Mouse (Mus musculus) adrenal gland, adult 8-10 months (tissue): ENCODE measurements around the gene Fgfr3. TPM values are rescaled to one million over a fixed set of nuclear protein-coding genes. Genes with fewer than 3 reads are reported as not detected.

ENCODE experiments used
- DNase-seq: peaks from one replicate; pipeline ENCODE4 v3.0.0; 2022
- total RNA-seq, 4 experiments: library from RNA; stranded (reverse); gene quantifications; 2 replicates each; pipeline ENCODE4 v1.2.4; 2022

Fgfr3 gene
- total RNA-seq, 4 experiments from 2014 or later, result 2.4 to 4.1 (median 3.1) TPM

- DNase-seq, result no peak
Measured at GRCm38 (mm10) chr5:33697947-33698512, 23.4 kb upstream of the Fgfr3 start.

- no peak for DNase-seq
Measured at GRCm38 (mm10) chr5:33698669-33699068, 22.8 kb upstream of the Fgfr3 start.

- DNase-seq, result no peak
Measured at GRCm38 (mm10) chr5:33700010-33700409, 21.5 kb upstream of the Fgfr3 start.

GRCm38 (mm10) chr5:33701832-33702231, 19.6 kb upstream of the Fgfr3 start:
- DNase-seq, result no peak

- no peak for DNase-seq
Measured at GRCm38 (mm10) chr5:33703999-33704398, 17.5 kb upstream of the Fgfr3 start.

GRCm38 (mm10) chr5:33704945-33705611, 16.4 kb upstream of the Fgfr3 start:
- no peak for DNase-seq

- DNase-seq, result no peak
Measured at GRCm38 (mm10) chr5:33705612-33706349, 15.7 kb upstream of the Fgfr3 start.

- DNase-seq, result no peak
Measured at GRCm38 (mm10) chr5:33706350-33706629, 15.2 kb upstream of the Fgfr3 start.

- no peak for DNase-seq
Measured at GRCm38 (mm10) chr5:33707163-33707562, 14.3 kb upstream of the Fgfr3 start.

GRCm38 (mm10) chr5:33709037-33709436, 12.4 kb upstream of the Fgfr3 start:
- no peak for DNase-seq

GRCm38 (mm10) chr5:33712550-33712949, 8.9 kb upstream of the Fgfr3 start:
- DNase-seq, result no peak

- no peak for DNase-seq
Measured at GRCm38 (mm10) chr5:33715182-33715581, 6.3 kb upstream of the Fgfr3 start.

GRCm38 (mm10) chr5:33716467-33716866, 5.0 kb upstream of the Fgfr3 start:
- DNase-seq, result no peak

- DNase-seq, result no peak
Measured at GRCm38 (mm10) chr5:33718460-33718859, 3.0 kb upstream of the Fgfr3 start.

GRCm38 (mm10) chr5:33720852-33721490, 503 bp upstream of the Fgfr3 start:
- DNase-seq, result no peak

GRCm38 (mm10) chr5:33722266-33723018, 968 bp downstream of the Fgfr3 start:
- DNase-seq, result no peak

- no peak for DNase-seq
Measured at GRCm38 (mm10) chr5:33723019-33723640, 1.7 kb downstream of the Fgfr3 start.

- DNase-seq, result no peak
Measured at GRCm38 (mm10) chr5:33723641-33724465, 2.4 kb downstream of the Fgfr3 start.

GRCm38 (mm10) chr5:33726081-33726647, 4.7 kb downstream of the Fgfr3 start:
- DNase-seq, result no peak

- no peak for DNase-seq
Measured at GRCm38 (mm10) chr5:33726891-33727290, 5.4 kb downstream of the Fgfr3 start.

GRCm38 (mm10) chr5:33728841-33729240, 7.4 kb downstream of the Fgfr3 start:
- DNase-seq, result no peak
